Mouse (Mus musculus) G1E-ER4 (cell line): ENCODE data around the gene Aurkb. TPM values are rescaled to one million over a fixed set of nuclear protein-coding genes. Genes with fewer than 3 reads are reported as not detected.

Experiments used
- GATA1 ChIP-seq: IDR thresholded peaks from one replicate; pipeline ENCODE4 v1.8.0; 2012; ENCODE audit warnings: low read length, inconsistent platforms
- polyA plus RNA-seq: library from polyadenylated mRNA; stranded (reverse); fragments of >175 nt; gene quantifications from 2 replicates; pipeline ENCODE4 v1.2.3, GENCODE M21; 2012

The Aurkb gene
- polyA plus RNA-seq, 1 experiment: 345 TPM

DNA sequence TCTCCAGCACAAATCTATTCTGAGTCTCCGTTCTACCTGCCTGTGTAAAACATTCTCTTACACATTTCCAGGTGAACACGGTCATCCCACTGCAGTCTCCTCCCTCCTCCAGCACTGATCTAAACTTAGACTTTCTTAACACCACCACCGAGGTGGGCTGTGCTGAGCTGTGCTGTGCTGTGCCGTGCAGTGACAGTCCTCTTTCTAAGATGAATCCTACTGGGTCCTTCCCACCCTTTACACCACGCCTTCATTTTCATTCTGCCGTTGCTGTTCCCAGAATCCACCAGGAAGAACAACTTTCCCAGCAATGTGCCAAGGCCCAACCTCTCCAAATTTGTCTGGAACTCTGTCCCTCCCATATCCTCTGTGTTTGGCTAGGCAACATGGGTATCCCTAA, 40.9 kb downstream of the Aurkb start:
- no peak for TF ChIP-seq GATA1

DNA sequence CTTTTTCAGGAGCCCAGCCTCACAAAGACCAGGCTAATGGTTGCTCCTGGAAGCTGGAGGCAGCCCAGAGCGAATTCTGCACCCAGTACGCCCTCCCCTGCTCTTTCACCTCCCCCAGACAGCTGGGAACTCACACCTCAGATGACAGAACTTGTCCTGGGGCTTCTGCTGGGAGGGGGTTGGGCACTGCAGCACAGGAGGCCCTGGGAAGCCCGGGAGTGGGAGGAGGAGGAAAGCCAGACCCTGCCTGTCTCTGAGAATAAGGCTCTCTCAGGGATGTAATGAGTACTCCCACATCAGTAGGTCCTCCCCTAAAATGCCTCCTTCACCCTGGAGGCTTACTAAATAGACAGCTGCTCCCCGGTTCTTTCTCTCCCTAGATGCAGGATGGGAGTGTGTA, 41.6 kb downstream of the Aurkb start:
- TF ChIP-seq GATA1: no peak

DNA sequence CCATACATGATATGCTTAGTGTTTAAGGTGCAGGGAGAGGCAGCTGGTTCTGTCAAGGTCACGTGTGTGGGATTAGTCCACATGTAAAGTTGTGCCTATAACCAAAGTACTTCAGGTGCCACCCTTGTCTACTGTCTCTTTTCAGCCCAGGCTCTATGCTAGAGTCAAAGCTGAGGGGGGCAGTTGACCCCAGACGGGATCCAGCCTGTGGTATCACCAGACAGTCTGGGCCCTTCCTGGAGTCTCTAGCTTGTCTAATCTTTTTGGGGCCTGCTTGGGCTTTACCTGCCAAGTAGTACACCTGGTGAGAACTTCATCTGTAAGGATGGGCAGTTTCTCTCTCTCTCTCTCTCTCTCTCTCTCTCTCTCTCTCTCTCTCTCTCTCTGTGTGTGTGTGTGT, 42.1 kb downstream of the Aurkb start:
- no peak for TF ChIP-seq GATA1

DNA sequence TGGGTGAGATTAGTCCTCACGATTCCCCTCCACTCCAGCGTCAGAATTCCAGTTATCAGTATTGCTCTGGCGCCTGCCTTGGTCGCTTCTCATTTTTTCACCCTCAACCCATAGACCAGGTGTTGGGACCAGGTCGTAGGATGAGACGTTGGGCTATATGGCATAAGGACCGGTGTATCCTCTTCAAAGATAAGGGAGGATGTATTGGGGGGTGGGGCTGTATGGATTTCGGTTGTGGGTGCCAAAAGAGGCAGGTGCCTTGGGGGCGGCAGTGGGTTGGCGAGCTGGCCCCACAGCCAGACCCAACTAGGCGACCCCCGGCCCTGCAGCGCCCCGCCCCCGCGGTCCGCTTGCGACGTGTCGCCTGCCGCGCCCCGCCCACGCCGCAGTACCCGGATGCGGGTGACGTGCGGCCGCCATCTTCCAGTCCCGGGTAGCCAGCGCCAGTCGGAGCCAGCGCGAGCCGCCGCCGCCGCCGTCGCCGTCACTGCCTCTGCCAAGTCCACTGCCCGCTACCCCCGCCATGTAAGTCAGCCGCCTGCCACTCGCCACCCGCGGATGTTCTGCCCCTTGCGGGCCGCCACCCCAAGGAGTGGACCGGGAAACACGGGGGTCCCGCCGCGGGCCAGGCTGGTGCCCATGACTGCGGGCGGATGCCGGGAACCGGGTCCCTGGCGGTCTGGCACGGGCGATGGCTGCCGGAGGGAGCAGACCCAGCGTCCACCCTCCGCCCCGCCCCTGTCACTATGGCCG, 42.8 kb downstream of the Aurkb start, which contains the start of gene Vamp2:
Gene Vamp2 (plus strand): TSS at position 388 of the 753 bp plus-strand sequence.
- TF ChIP-seq GATA1: no peak

DNA sequence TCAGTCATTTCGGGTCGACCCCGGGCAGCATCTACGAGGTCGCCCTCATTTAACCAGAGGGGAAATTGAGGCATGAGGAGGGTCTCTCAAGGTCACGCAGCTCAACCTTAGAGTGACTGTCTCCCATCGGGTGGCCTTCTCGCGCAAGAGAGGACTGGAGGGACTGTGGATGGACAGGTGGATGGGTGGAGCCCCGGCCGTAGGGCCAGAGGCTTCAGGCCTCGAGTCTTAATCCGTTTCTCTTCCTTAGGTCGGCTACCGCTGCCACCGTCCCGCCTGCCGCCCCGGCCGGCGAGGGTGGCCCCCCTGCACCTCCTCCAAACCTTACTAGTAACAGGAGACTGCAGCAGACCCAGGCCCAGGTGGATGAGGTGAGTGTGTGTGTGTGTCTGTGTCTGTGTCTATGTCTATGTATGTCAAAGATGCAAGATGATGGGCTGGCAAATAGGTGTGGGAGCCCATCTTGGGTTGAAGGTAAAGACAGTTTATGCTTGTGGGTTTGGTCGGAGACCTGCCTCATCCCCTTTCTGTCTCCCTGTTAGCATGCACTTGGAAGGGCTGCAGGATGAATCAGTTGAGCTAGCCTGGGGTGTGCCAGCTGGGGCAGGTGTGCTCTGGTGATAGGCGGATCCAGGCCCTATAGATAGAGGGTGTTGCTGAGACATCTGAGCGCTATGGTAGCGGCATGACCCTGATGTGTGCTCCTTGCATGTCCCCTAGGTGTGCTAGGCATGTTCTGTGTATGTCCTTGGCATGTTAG, 43.6 kb downstream of the Aurkb start:
- no peak for TF ChIP-seq GATA1

DNA sequence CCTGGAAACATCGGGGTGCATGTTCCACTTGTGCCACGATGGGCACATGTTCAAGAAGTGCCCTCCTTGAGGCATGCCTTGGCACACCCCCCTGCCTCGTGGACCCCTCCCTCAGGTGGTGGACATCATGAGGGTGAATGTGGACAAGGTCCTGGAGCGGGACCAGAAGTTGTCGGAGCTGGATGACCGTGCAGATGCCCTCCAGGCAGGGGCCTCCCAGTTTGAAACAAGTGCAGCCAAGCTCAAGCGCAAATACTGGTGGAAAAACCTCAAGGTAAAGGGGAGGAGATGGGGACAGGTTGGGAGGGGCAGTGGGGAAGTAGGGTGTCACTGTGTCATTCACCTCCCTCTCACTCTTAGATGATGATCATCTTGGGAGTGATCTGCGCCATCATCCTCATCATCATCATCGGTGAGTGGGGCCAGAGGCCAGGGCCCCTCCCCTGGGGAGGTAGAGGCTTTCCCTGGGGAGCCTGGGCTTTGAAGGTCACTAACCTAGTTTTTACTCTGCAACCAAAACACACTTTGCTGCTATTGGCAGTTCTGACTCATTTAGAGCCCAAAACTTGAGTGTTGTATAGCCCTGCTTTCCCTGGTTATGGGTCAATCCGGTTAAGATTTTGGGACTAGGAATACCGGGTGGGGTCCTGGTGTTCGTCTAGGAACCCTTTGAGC, 44.3 kb downstream of the Aurkb start:
- TF ChIP-seq GATA1: no peak

DNA sequence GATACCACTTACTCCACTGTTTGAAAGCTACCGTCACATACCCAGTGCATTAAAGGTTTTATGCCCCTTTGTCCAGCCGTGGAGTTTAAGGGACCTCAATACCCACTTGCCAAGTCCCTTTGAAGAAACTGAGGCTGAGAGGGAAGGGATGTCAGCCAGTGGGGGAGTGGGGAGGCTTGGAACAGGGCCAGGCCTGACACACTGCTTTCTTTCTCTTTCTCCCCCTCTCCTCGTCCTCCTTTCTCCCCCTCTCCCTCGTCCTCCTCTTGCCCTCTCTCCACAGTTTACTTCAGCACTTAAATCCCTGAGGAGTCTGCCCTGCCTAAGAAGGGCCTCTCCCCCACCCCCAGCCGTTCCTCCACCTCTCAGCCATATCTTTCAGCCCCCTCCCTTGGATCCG, 44.9 kb downstream of the Aurkb start:
- no peak for TF ChIP-seq GATA1

DNA sequence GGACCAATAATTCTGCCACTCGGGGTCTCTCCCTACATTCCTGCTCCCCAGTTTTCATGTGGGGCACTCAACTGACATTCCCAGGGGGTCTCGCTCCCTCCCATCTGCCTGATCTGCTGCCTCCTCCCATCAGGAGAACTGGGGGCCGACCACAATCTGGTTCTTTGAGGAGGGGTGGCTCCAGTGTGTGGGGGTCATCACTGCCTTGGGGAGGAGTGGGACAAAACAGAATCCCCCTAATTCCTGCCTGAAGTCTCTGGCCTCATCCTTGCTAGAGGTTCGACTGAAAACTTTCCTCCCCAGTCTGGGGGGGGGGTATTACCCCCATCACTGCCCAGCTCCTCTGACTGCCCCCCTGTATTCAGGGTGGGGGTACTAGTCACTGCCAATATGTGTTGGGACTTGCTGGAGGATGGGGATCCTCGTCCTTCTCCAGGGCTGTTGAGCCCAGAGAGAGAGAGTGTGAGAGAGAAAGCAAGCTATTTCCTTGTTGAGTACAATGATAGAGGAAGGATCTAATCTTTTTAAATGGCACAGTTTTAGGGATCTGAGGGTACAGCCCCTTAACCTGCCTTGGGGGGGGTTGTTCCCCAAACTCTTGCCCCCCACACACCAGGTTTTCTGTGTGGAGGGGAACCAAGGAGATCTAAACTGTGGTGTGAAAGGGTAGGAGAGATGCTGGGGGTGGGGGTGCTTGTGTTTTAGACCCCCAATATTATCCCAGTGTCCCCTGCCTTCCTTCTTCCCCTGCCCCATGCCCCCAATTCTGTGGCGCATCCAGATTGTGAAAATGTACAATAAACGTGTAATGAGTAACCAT, 46.3 kb downstream of the Aurkb start:
- no peak for TF ChIP-seq GATA1

DNA sequence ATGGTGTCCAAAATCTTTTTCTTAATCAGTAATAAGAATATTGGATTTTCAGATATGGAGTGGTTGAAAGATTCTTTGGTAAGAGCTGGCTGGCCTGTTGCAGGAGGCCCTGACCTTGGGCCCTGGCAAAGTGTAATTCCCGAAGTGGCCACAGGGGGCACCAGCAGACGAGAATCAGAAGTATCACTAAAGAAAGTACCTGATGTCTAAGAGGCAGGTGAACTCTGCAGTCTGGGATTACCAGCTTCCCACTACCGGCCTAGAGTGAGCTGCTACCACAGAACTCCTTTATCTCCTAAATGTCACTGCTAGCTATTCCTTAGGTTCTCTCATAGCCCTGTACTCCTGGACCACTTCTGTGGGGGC, 46.9 kb downstream of the Aurkb start:
- no peak for TF ChIP-seq GATA1

DNA sequence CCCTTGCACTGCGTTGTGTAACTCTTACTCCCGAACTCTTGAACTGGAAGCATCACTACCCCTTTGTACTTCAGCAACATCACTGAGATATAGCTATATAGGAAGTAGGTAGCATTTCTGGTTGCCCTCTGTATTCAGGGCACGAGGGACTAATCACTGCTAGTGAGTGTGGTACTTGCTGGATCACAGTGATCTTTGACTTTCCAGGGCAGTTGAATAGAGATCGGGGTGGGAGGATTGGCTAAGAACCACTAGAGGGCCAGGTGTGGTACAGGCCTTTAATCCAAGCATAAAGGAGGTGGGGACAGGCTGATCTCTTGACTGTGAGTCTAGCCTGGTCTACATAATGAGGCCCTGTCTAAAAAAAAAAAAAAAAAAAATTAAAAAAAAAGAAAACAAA, 47.4 kb downstream of the Aurkb start:
- TF ChIP-seq GATA1: no peak

DNA sequence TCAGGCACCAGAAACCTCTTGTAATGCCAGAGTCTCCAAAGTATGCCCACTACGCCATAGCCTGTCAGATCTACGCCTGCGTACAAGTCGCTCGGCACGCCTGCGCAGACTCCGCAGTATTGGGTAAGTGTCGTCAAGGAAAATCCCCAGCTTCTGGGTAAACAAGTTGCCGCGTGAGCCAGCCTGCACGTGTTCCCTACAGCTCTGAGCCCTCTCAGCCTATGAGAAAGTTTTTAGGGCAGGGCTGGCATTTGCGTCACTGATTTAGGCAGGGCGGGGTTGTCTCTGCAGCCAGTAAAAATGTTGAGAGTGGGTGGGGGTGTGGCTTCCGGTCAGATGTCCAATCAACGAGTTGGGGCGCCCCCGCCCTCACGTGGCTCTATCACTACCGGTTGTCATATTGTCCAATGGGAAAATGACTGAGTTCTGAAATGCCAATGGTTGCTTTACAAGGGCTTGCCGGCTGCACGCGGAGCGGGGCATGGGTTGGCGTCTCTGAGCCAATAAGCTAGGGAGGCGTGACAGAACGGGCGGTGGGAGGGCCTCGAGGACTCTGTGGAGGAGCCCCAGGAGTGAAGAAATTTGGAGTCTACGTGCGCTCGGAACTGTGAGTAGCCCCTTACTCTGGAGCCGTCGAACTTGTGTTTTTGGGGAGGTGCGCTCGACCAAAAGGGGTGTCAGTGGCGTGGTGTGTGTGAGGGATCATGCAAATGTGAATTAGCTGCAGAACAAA, 49.4 kb downstream of the Aurkb start, which contains the start of gene Per1:
Gene Per1 (plus strand): TSS at position 521 of the 733 bp plus-strand sequence.
- no peak for TF ChIP-seq GATA1

DNA sequence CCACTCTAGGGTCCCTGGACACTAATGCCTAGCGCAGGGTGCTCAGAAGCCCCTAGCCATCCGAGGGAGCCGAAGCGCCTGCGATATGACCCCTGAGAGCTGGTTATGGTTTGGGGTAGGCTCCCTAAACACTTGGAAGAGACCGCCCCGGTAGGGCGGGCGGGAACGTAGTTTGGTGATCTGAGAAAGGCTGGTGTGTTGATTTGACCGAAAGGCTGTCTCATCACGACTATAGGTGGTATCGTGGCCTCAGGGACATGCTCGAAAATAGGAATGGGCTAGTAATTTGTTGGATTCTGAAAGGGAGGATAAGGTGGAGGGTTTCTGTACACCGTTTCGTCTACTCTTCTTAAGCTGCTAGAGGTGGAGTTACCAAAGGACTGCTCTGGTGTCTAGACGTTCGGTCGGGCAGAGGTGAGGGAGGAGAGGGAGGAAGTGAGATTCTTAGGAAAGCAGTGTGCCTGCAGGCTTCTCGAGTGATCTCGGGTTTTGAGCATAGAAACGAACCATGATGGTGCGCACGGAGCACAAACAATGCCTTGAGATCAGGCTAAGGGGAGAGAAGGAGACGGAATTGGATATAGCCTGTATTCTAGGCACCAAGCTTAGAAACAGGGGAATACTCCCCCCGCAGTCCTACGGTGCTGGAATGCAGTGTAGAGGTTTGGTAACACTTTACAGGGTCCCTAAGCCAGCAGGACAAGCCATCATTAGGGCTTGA, 50.2 kb downstream of the Aurkb start:
- TF ChIP-seq GATA1: no peak

DNA sequence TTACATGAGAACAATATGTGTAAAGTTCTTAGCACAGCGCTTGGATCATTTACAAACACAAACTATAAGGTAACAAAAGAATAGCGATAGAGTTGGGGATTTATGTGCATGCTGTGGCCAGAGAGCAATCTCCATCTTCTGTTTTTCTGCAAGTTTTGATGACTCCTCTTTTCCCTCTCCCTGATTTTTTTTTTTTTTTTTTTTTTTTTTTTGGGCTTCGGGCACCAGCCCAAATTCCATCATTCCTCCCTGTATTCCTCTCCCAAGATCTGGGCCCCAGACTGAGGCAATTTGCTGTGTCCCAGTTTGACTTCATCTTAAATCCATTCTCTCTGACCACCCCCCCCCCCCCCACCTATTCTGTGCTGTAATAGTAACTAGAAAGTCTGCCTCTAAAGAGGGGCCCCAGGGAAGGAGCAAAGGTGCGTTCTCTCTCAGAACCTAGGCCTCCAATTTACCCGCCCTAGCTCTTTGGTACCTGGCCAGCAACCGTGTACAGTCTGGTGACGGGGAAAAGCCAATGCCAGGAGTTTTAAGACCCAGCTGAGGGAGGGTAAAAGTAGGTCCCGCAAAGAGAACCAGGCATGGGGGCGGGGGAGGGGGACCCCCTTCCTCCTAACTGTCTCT, 51.0 kb downstream of the Aurkb start:
- no peak for TF ChIP-seq GATA1
